Mouse (Mus musculus) midbrain, embryonic 15.5 days (tissue): ENCODE results near the gene Gatd1. TPM values are rescaled to one million over a fixed set of nuclear protein-coding genes. Genes with fewer than 3 reads are reported as not detected.
"Not testable (repeated sequence)": the region's sequence is repeated elsewhere in the genome, so short reads cannot be mapped to it uniquely, and the experiment has no call there.

ENCODE experiments used
- ATAC-seq: fragments of 200-750 bp; cut with Nextera tagmentation; replicated peaks from 2 replicates; pipeline ENCODE4 v1.8.0; 2017; ENCODE audit warnings: moderate TSS enrichment
- H3K27ac ChIP-seq: fragments of 300-500 bp; sonication (generic); 2 replicates; pipeline ENCODE4 v1.5.1; 2015; ENCODE audit warnings: mild to moderate bottlenecking, inconsistent platforms
- H3K27me3 ChIP-seq: fragments of 300-500 bp; sonication (generic); replicated peaks from 2 replicates; pipeline ENCODE4 v1.6.1; 2015; ENCODE audit warnings: inconsistent platforms
- H3K36me3 ChIP-seq: fragments of 300-500 bp; sonication (generic); replicated peaks from 2 replicates; pipeline ENCODE4 v1.6.1; 2015; ENCODE audit warnings: inconsistent platforms
- H3K4me1 ChIP-seq: fragments of 300-500 bp; sonication (generic); 2 replicates; pipeline ENCODE4 v1.6.1; 2015; ENCODE audit warnings: inconsistent platforms
- H3K4me2 ChIP-seq: fragments of 300-500 bp; sonication (generic); 2 replicates; pipeline ENCODE4 v1.6.1; 2015; ENCODE audit warnings: inconsistent platforms, mild to moderate bottlenecking, moderate library complexity
- H3K4me3 ChIP-seq: fragments of 300-500 bp; sonication (generic); 2 replicates; pipeline ENCODE4 v1.5.1; 2015; ENCODE audit warnings: mild to moderate bottlenecking, inconsistent platforms
- H3K9ac ChIP-seq: fragments of 300-500 bp; sonication (generic); 2 replicates; pipeline ENCODE4 v1.6.1; 2015; ENCODE audit warnings: mild to moderate bottlenecking, inconsistent platforms
- H3K9me3 ChIP-seq: fragments of 300-500 bp; sonication (generic); 2 replicates; pipeline ENCODE4 v1.6.1; 2016; ENCODE audit warnings: inconsistent platforms
- WGBS: fragments of 180-500 bp; shearing (Covaris S2); methylation state at CpG from one replicate; pipeline ENCODE4 v1.1.7; 2015; ENCODE audit warnings: mixed read lengths; 5-methylcytosine and 5-hydroxymethylcytosine counted together
- polyA plus RNA-seq: library from polyadenylated mRNA; unstranded; fragments of >200 nt; fragmentation: Nextera tagmentation; extraction: Ambion mirVana; gene quantifications from 2 replicates; pipeline ENCODE4 v1.2.1, GENCODE M21; 2015

Gene Gatd1
- polyA plus RNA-seq, 1 experiment from 2014 or later = 57.2 TPM

- Histone ChIP-seq H3K36me3 (peaks cover 13% of the 10 kb centered on the region; the same call in 1 of the 2 replicates), H3K4me1 (peaks cover 17% of the 10 kb centered on the region), H3K4me3 (peak overlapping the region; percentile 73), H3K9me3 (no peaks in the 10 kb centered on the region), H3K27me3 (peaks cover 12% of the 10 kb centered on the region), H3K4me2 (peak overlapping the region; percentile 92), H3K27ac (peak overlapping the region; percentile 69), H3K9ac (peak overlapping the region; percentile 69)
- peak; percentile 35 for ATAC-seq
- 2% methylated on average over 23 of the region's 23 CpGs for WGBS
These were observed 41.8 kb upstream of the Gatd1 start for GRCm38 (mm10) chr7:141455610-141456314.

DNA sequence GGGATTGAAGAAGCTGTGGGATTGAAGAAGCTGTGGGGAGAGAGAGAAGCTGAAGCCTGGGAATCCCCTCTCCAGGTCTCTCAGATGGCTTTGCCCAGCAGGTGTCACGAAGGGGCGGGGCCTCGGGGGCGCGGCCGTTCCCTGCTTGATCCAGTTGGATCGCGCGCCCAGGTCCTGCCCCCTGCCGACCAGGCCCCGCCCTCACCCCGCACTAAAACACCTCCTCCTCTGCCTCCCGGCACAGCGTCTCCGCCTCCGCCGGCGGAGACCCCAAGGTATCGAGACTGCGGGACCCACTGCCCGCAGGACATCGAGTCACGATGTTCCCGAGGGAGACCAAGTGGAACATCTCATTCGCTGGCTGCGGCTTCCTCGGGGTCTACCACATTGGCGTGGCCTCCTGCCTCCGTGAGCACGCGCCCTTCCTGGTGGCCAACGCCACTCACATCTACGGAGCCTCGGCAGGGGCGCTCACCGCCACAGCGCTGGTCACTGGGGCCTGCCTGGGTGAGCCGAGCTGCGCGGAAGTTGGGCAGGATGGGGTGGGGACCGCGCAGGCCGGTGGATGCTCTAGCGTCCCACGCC, 41.1 kb upstream of the Gatd1 start, which contains the start of gene Pnpla2:
Pnpla2 (plus strand) TSS at position 232 of the 585 bp plus-strand sequence.
- ATAC-seq = peak; percentile 83
- Histone ChIP-seq H3K4me2 (peak within 1 kb of the TSS; percentile 92), H3K27me3 (peaks cover 5% of the 10 kb centered on the region; the same call in 1 of the 2 replicates), H3K4me3 (peak within 1 kb of the TSS; percentile 73), H3K9ac (peak within 1 kb of the TSS; percentile 69), H3K9me3 (no peaks in the 10 kb centered on the region), H3K27ac (peak within 1 kb of the TSS; percentile 69), H3K36me3 (peaks cover 13% of the 10 kb centered on the region; the same call in 1 of the 2 replicates), H3K4me1 (peaks cover 17% of the 10 kb centered on the region)
- under 1% methylated on average over 45 of the region's 45 CpGs for WGBS

DNA sequence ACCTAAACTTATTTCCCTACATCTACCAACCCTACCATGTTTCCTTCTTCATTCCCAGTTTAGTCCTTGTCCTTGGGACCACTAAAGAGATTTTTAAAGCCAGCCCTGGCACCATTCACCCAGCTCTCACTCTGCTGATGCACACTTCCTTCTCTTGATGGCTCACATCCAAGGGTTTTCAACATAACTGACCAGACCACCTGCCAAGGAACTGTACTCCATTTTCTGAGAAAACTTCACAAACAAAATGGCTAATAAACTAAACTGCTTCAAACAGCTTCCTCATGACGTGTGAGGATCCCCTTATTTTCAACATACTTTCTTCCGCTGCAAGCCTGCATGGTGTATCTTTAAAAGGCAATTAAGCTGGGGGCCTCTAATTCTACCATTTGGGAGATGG, 39.7 kb upstream of the Gatd1 start:
- no peak overlapping the region for H3K4me2 ChIP-seq
- H3K36me3 ChIP-seq = peaks cover 10% of the 10 kb centered on the region; the same call in 1 of the 2 replicates
- no peaks in the 10 kb centered on the region for H3K9me3 ChIP-seq
- WGBS = 77% methylated on average over 2 of the region's 2 CpGs
- H3K27ac ChIP-seq = no peak overlapping the region
- no peak overlapping the region for H3K9ac ChIP-seq
- no peaks in the 10 kb centered on the region for H3K27me3 ChIP-seq
- no peak for ATAC-seq
- H3K4me1 ChIP-seq = peaks cover 20% of the 10 kb centered on the region
- no peak overlapping the region for H3K4me3 ChIP-seq

- Histone ChIP-seq H3K36me3 (peaks cover 10% of the 10 kb centered on the region; the same call in 1 of the 2 replicates), H3K27me3 (no peaks in the 10 kb centered on the region)
- ATAC-seq = no peak
These were observed 38.0 kb upstream of the Gatd1 start for GRCm38 (mm10) chr7:141451928-141452327.

GRCm38 (mm10) chr7:141447110-141447991, 33.4 kb upstream of the Gatd1 start, which contains the start of gene Rplp2:
Rplp2 (plus strand) TSS chr7:141447370.
- peaks cover 10% of the 10 kb centered on the region; the same call in 1 of the 2 replicates for H3K36me3 ChIP-seq
- peak within 1 kb of the TSS; percentile 62 for H3K4me2 ChIP-seq
- H3K27me3 ChIP-seq = no peaks in the 10 kb centered on the region
- H3K27ac ChIP-seq = peak within 1 kb of the TSS; percentile 95
- H3K4me1 ChIP-seq = peaks cover 31% of the 10 kb centered on the region
- under 1% methylated on average over 63 of the region's 63 CpGs for WGBS
- H3K4me3 ChIP-seq = peak within 1 kb of the TSS; percentile 69
- peak within 1 kb of the TSS; percentile 81 for H3K9ac ChIP-seq
- ATAC-seq = peak; percentile 94
- H3K9me3 ChIP-seq = no peaks in the 10 kb centered on the region

More at GRCm38 (mm10) chr7:141451928-141452327, 38.0 kb upstream of the Gatd1 start:
- H3K4me1 ChIP-seq = peaks cover 28% of the 10 kb centered on the region
- no peak overlapping the region for H3K4me2 ChIP-seq
- no peaks in the 10 kb centered on the region for H3K9me3 ChIP-seq
- no peak overlapping the region for H3K9ac ChIP-seq
- H3K4me3 ChIP-seq = no peak overlapping the region
- H3K27ac ChIP-seq = no peak overlapping the region

- H3K27ac ChIP-seq, H3K9me3 ChIP-seq, H3K9ac ChIP-seq, H3K4me3 ChIP-seq, H3K27me3 ChIP-seq, H3K36me3 ChIP-seq, ATAC-seq: not testable (repeated sequence)
- Histone ChIP-seq H3K4me1 (peaks cover 31% of the 10 kb centered on the region), H3K4me2 (peak overlapping the region; percentile 62)
- WGBS = 87% methylated on average over 3 of the region's 3 CpGs
These were observed 32.4 kb upstream of the Gatd1 start for GRCm38 (mm10) chr7:141446374-141446773.

DNA sequence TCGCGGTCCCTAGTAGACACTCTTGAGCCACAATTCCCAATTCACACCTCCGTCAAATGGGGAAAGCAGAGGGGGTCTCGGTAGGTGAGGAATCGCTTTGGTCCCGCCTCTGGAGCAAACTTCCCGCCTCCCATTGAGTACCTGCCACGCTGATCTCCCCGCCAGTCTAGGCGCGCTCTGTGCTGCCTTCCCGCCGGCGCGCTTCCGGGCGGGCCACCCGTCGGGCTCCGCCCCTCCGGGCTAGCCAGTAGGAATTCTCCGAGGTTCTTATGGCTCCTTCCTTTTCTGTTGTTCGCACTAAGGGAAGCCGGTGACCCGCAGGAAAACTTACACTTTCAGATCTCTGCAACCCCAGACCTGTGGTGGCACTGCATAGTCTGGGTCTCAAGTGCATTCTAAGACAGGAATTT, 29.9 kb upstream of the Gatd1 start, which contains the start of gene Pidd1:
Pidd1 (minus strand) TSS at position 198 of the 410 bp plus-strand sequence.
- no peak within 1 kb of the TSS for H3K27ac ChIP-seq
- no peak for ATAC-seq
- no peaks in the 10 kb centered on the region for H3K9me3 ChIP-seq
- peak within 1 kb of the TSS; percentile 50 for H3K4me2 ChIP-seq
- H3K9ac ChIP-seq = peak within 1 kb of the TSS; percentile 29
- H3K36me3 ChIP-seq = no peaks in the 10 kb centered on the region
- H3K4me1 ChIP-seq = peaks cover 29% of the 10 kb centered on the region
- H3K4me3 ChIP-seq = peak within 1 kb of the TSS; percentile 27
- H3K27me3 ChIP-seq = no peaks in the 10 kb centered on the region
- under 1% methylated on average over 25 of the region's 25 CpGs for WGBS

- peak overlapping the region; percentile 29 for H3K9ac ChIP-seq
- WGBS = 22% methylated on average over 12 of the region's 12 CpGs
- ATAC-seq = no peak
These were observed 29.3 kb upstream of the Gatd1 start for GRCm38 (mm10) chr7:141443081-141443821.

DNA sequence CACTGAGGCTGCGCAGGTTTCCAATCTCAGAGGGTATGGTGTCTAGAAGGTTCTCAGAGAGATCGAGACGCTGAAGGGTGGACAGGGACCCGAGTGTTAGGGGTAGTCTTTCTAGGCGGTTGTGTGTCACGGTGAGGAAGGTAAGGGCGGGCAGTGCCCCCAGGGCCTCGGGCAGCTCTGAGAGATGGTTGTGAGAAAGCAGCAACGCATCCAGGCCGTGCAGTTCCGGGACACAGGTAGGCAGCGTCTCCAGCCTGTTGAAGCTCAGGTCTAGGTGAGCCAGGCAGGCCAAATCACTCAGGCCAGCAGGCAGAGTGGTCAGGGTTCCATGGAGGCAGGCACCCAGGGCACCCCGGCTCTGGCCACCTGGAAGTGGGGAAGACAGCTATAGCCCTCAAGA, 28.3 kb upstream of the Gatd1 start:
- Histone ChIP-seq H3K4me2 (0 out of 2 replicates have a peak overlapping the region, but pooled peaks have one; percentile 50), H3K27ac (no peak overlapping the region), H3K4me1 (peaks cover 29% of the 10 kb centered on the region), H3K36me3 (no peaks in the 10 kb centered on the region), H3K4me3 (no peak overlapping the region), H3K27me3 (no peaks in the 10 kb centered on the region), H3K9me3 (no peaks in the 10 kb centered on the region), H3K9ac (no peak overlapping the region)
- 93% methylated on average over 13 of the region's 13 CpGs for WGBS
- no peak for ATAC-seq

More at GRCm38 (mm10) chr7:141443081-141443821, 29.3 kb upstream of the Gatd1 start:
- H3K4me3 ChIP-seq = peak overlapping the region; percentile 27
- H3K4me2 ChIP-seq = peak overlapping the region; percentile 50
- H3K27me3 ChIP-seq = no peaks in the 10 kb centered on the region
- H3K27ac ChIP-seq = no peak overlapping the region
- no peaks in the 10 kb centered on the region for H3K9me3 ChIP-seq
- H3K36me3 ChIP-seq = no peaks in the 10 kb centered on the region
- peaks cover 24% of the 10 kb centered on the region for H3K4me1 ChIP-seq

GRCm38 (mm10) chr7:141441460-141441859, 27.5 kb upstream of the Gatd1 start:
- Histone ChIP-seq H3K27me3 (no peaks in the 10 kb centered on the region), H3K9me3 (no peaks in the 10 kb centered on the region), H3K4me3 (no peak overlapping the region), H3K27ac (no peak overlapping the region), H3K36me3 (no peaks in the 10 kb centered on the region), H3K4me1 (peaks cover 29% of the 10 kb centered on the region), H3K4me2 (no peak overlapping the region), H3K9ac (no peak overlapping the region)
- ATAC-seq = no peak
- 96% methylated on average over 9 of the region's 9 CpGs for WGBS

DNA sequence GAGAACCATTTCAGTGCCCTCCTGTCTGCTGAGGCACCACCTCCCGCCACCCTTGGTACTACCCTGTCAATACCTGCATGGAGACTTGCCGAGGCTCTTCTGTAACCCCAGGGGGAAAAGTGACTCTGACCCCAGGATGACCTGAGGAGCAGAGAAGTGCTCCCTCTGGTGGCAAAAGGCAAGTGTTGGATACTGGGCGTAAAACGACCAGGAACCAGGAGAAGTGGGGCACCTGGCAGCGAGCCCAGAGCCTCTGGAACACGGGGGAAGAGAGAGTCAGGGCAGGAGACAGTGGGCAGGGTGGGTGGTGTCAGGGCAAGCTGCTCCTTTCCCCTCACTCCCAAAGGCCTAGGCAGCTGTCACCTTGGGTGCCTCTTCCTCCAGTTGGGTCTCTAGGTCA, 26.7 kb upstream of the Gatd1 start:
- ATAC-seq = no peak
- H3K4me1 ChIP-seq = peaks cover 37% of the 10 kb centered on the region
- H3K4me3 ChIP-seq = no peak overlapping the region
- no peaks in the 10 kb centered on the region for H3K27me3 ChIP-seq
- no peak overlapping the region for H3K4me2 ChIP-seq
- no peaks in the 10 kb centered on the region for H3K36me3 ChIP-seq
- H3K9ac ChIP-seq = no peak overlapping the region
- H3K9me3 ChIP-seq = no peaks in the 10 kb centered on the region
- 29% methylated on average over 6 of the region's 6 CpGs for WGBS
- H3K27ac ChIP-seq = no peak overlapping the region
